Mouse (Mus musculus) lung, embryonic 14.5 days (tissue): ENCODE results near the gene Smap1. TPM values are rescaled to one million over a fixed set of nuclear protein-coding genes. Genes with fewer than 3 reads are reported as not detected.
"Not testable (repeated sequence)": the region's sequence is repeated elsewhere in the genome, so short reads cannot be mapped to it uniquely, and the experiment has no call there.

Experiments used
- ATAC-seq: fragments of 200-750 bp; cut with Nextera tagmentation; 2 replicates; pipeline ENCODE4 v1.8.0; 2017; ENCODE audit warnings: mild to moderate bottlenecking, moderate TSS enrichment, moderate library complexity; ENCODE audit not compliant: insufficient read depth
- DNase-seq: peaks from one replicate; pipeline ENCODE4 v3.0.0-alpha.2; 2015
- H3K27ac ChIP-seq: fragments of 300-500 bp; sonication (generic); 2 replicates; pipeline ENCODE4 v1.5.1; 2014; ENCODE audit warnings: low read depth, mild to moderate bottlenecking, moderate library complexity
- H3K27me3 ChIP-seq: fragments of 300-500 bp; sonication (generic); 2 replicates; pipeline ENCODE4 v1.6.1; 2014; ENCODE audit warnings: low read length, control low read depth; ENCODE audit not compliant: insufficient read depth
- H3K36me3 ChIP-seq: fragments of 300-500 bp; sonication (generic); 2 replicates; pipeline ENCODE4 v1.6.1; 2014; ENCODE audit warnings: control low read depth; ENCODE audit not compliant: insufficient read depth
- H3K4me1 ChIP-seq: fragments of 300-500 bp; sonication (generic); 2 replicates; pipeline ENCODE4 v1.6.1; 2014; ENCODE audit warnings: antibody characterized with exemption, control low read depth; ENCODE audit not compliant: insufficient read depth
- H3K4me2 ChIP-seq: fragments of 300-500 bp; sonication (generic); 2 replicates; pipeline ENCODE4 v1.6.1; 2014; ENCODE audit warnings: mild to moderate bottlenecking
- H3K4me3 ChIP-seq: fragments of 300-500 bp; sonication (generic); 2 replicates; pipeline ENCODE4 v1.5.1; 2014; ENCODE audit warnings: low read depth, low read length
- H3K9ac ChIP-seq: fragments of 300-500 bp; sonication (generic); 2 replicates; pipeline ENCODE4 v1.6.1; 2014
- H3K9me3 ChIP-seq: fragments of 300-500 bp; sonication (generic); 2 replicates; pipeline ENCODE4 v1.6.1; 2016; ENCODE audit warnings: low read depth, low read length, control low read depth
- CTCF ChIP-seq: IDR thresholded peaks from 2 replicates; pipeline ENCODE4 v1.5.1; 2016; ENCODE audit warnings: antibody characterized with exemption, low read depth
- WGBS: fragments of 180-500 bp; shearing (Covaris S2); extraction: QIAGEN DNeasy Blood & Tissue Kit; methylation state at CpG from one replicate; pipeline ENCODE4 v1.1.7; 2014; 5-methylcytosine and 5-hydroxymethylcytosine counted together
- polyA plus RNA-seq: library from polyadenylated mRNA; unstranded; fragments of >200 nt; fragmentation: Nextera tagmentation; extraction: Ambion mirVana; gene quantifications from 2 replicates; pipeline ENCODE4 v1.2.1, GENCODE M21; 2014

Smap1 gene
- 47.4 and 50.2 TPM in 2 replicates for polyA plus RNA-seq

GRCm38 (mm10) chr1:23921711-23922529 is at the start of gene Smap1:
Gene Smap1 (minus strand): TSS chr1:23922317.
- H3K9me3 ChIP-seq = no peaks in the 10 kb centered on the region

GRCm38 (mm10) chr1:23971159-23971558 is 49.0 kb upstream of the Smap1 start:
- H3K4me1 ChIP-seq, H3K9me3 ChIP-seq, H3K4me2 ChIP-seq, H3K36me3 ChIP-seq, H3K4me3 ChIP-seq, DNase-seq, H3K27me3 ChIP-seq, H3K9ac ChIP-seq, H3K27ac ChIP-seq, ATAC-seq: not testable (repeated sequence)
- WGBS = 77% methylated on average over 3 of the region's 4 CpGs

More at GRCm38 (mm10) chr1:23921711-23922529, at the start of gene Smap1:
- ATAC-seq = peak; percentile 93
- H3K9ac ChIP-seq = peak within 1 kb of the TSS; percentile 89
- peak within 1 kb of the TSS; percentile 96 for H3K27ac ChIP-seq
- H3K27me3 ChIP-seq = no peaks in the 10 kb centered on the region
- H3K36me3 ChIP-seq = no peaks in the 10 kb centered on the region
- peak within 1 kb of the TSS; percentile 93 for H3K4me3 ChIP-seq
- peak; percentile 95 for DNase-seq
- H3K4me2 ChIP-seq = peak within 1 kb of the TSS; percentile 71
- no peaks in the 10 kb centered on the region for H3K4me1 ChIP-seq
- TF ChIP-seq CTCF = no peak
- 1% methylated on average over 89 of the region's 113 CpGs for WGBS

GRCm38 (mm10) chr1:23968027-23968725 is 46.1 kb upstream of the Smap1 start:
- H3K9me3 ChIP-seq = no peaks in the 10 kb centered on the region
- DNase-seq (no peak), ATAC-seq (no peak)
- no peaks in the 10 kb centered on the region for H3K36me3 ChIP-seq
- 79% methylated on average over 9 of the region's 9 CpGs for WGBS
- H3K9ac ChIP-seq = no peak overlapping the region
- no peak for TF ChIP-seq CTCF
- no peak overlapping the region for H3K27ac ChIP-seq
- no peaks in the 10 kb centered on the region for H3K27me3 ChIP-seq
- H3K4me3 ChIP-seq = no peak overlapping the region
- H3K4me1 ChIP-seq = no peaks in the 10 kb centered on the region
- H3K4me2 ChIP-seq = no peak overlapping the region

- ATAC-seq = no peak
- no peak overlapping the region for H3K4me3 ChIP-seq
- no peaks in the 10 kb centered on the region for H3K9me3 ChIP-seq
- WGBS = 52% methylated on average over 1 of the region's 1 CpGs
- no peak overlapping the region for H3K9ac ChIP-seq
- DNase-seq = no peak
- TF ChIP-seq CTCF = no peak
- H3K4me1 ChIP-seq = no peaks in the 10 kb centered on the region
- H3K4me2 ChIP-seq = no peak overlapping the region
- no peaks in the 10 kb centered on the region for H3K36me3 ChIP-seq
- no peak overlapping the region for H3K27ac ChIP-seq
- no peaks in the 10 kb centered on the region for H3K27me3 ChIP-seq
Observed at GRCm38 (mm10) chr1:23966226-23966625, 44.1 kb upstream of the Smap1 start.

- Histone ChIP-seq H3K9me3 (no peaks in the 10 kb centered on the region), H3K4me1 (no peaks in the 10 kb centered on the region), H3K4me3 (peak overlapping the region; percentile 27), H3K9ac (no peak overlapping the region; the same call in 1 of the 2 replicates), H3K27ac (no peak overlapping the region), H3K36me3 (no peaks in the 10 kb centered on the region), H3K4me2 (peak overlapping the region; percentile 54), H3K27me3 (no peaks in the 10 kb centered on the region)
- DNase-seq (no peak), ATAC-seq (peak; percentile 76)
- 18% methylated on average over 6 of the region's 6 CpGs for WGBS
- peak; percentile 7; the same call in 1 of the 2 replicates for TF ChIP-seq CTCF
Observed at GRCm38 (mm10) chr1:23959415-23959732, 37.3 kb upstream of the Smap1 start.

- no peaks in the 10 kb centered on the region for H3K4me1 ChIP-seq
- no peaks in the 10 kb centered on the region for H3K27me3 ChIP-seq
- peak overlapping the region; percentile 54 for H3K4me2 ChIP-seq
- no peak overlapping the region for H3K27ac ChIP-seq
- peak; percentile 76; the same call in 1 of the 2 replicates for ATAC-seq
- WGBS = 15% methylated on average over 13 of the region's 13 CpGs
- no peaks in the 10 kb centered on the region for H3K36me3 ChIP-seq
- H3K9me3 ChIP-seq = no peaks in the 10 kb centered on the region
- TF ChIP-seq CTCF = no peak
- no peak overlapping the region for H3K9ac ChIP-seq
- peak overlapping the region; percentile 27 for H3K4me3 ChIP-seq
- peak; percentile 17 for DNase-seq
Observed at GRCm38 (mm10) chr1:23958668-23959414, 36.7 kb upstream of the Smap1 start.

- no peak for ATAC-seq
Observed at GRCm38 (mm10) chr1:23958101-23958500, 36.0 kb upstream of the Smap1 start.

More at GRCm38 (mm10) chr1:23958101-23958500, 36.0 kb upstream of the Smap1 start:
- Histone ChIP-seq H3K27me3 (no peaks in the 10 kb centered on the region), H3K4me3 (no peak overlapping the region), H3K4me1 (no peaks in the 10 kb centered on the region), H3K4me2 (no peak overlapping the region), H3K9me3 (no peaks in the 10 kb centered on the region), H3K9ac (no peak overlapping the region), H3K36me3 (no peaks in the 10 kb centered on the region), H3K27ac (no peak overlapping the region)
- DNase-seq = no peak
- WGBS = 91% methylated on average over 6 of the region's 6 CpGs
- TF ChIP-seq CTCF = no peak
